Mouse (Mus musculus) bone marrow, adult 2 months (tissue): Measurements from ENCODE around the gene Kcnk18.

Source experiments
- CTCF ChIP-seq: fragments of 200-500 bp; IDR thresholded peaks from 2 replicates; pipeline ENCODE4 v1.5.1; 2011; ENCODE audit warnings: low read length, control low read depth; ENCODE audit not compliant: control insufficient read depth, insufficient read depth
- POLR2A ChIP-seq: fragments of 200-500 bp; IDR thresholded peaks from 2 replicates; pipeline ENCODE4 v1.6.1; 2011; ENCODE audit warnings: low read depth, mild to moderate bottlenecking, control low read depth, low read length, borderline replicate concordance; ENCODE audit not compliant: control insufficient read depth

DNA sequence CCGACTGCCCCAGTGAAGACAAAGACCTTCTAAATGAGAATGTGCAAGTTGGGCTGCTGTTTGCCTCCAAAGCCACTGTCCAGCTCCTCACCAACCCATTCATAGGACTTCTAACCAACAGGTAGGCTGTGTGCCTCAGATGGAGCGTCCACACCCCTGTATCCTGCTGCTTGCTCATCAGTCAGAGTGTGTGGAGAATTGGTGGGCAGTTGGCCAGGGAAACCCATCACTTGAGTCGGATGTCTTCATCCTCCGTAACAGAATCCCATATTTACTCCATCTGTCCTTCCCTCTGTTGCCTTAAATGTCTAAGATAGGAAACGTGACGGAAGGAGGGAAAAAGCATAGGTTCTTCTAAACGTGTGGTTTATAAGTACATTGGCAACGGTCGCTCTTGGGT, 44.2 kb downstream of the Kcnk18 start:
- TF ChIP-seq CTCF: no peak
- TF ChIP-seq POLR2A: no peak
